Mouse (Mus musculus): ENCODE measurements around the gene Serpinb6a. TPM values are rescaled to one million over a fixed set of nuclear protein-coding genes. Genes with fewer than 3 reads are reported as not detected.

Serpinb6a gene
- total RNA-seq, 2 experiments from 2014 or later, result 39.9 to 41.1 TPM

GRCm38 (mm10) chr13:33930912-33931311 is 71.7 kb downstream of the Serpinb6a start:
- ATAC-seq (replicated peaks; ENCODE audit: low FRiP score, poor library complexity, severe bottlenecking), result no peak

GRCm38 (mm10) chr13:33930281-33930680 is 72.3 kb downstream of the Serpinb6a start:
- no peak for ATAC-seq (replicated peaks; ENCODE audit: low FRiP score, poor library complexity, severe bottlenecking)

- no peak for ATAC-seq (replicated peaks; ENCODE audit: low FRiP score, poor library complexity, severe bottlenecking)
These were observed 80.9 kb downstream of the Serpinb6a start for GRCm38 (mm10) chr13:33921699-33922098.

GRCm38 (mm10) chr13:33921041-33921440 is 81.6 kb downstream of the Serpinb6a start:
- ATAC-seq (replicated peaks; ENCODE audit: low FRiP score, poor library complexity, severe bottlenecking), result no peak

GRCm38 (mm10) chr13:33906821-33907220 is 95.8 kb downstream of the Serpinb6a start:
- no peak for ATAC-seq (replicated peaks; ENCODE audit: low FRiP score, poor library complexity, severe bottlenecking)

GRCm38 (mm10) chr13:33905176-33905954 is 97.2 kb downstream of the Serpinb6a start, which contains the start of gene Serpinb6c:
Gene Serpinb6c, minus strand, starts transcription at chr13:33905708.
- no peak for ATAC-seq (replicated peaks; ENCODE audit: low FRiP score, poor library complexity, severe bottlenecking)

- ATAC-seq (replicated peaks; ENCODE audit: low FRiP score, poor library complexity, severe bottlenecking), result no peak
These were observed 99.3 kb downstream of the Serpinb6a start for GRCm38 (mm10) chr13:33903290-33903689.

GRCm38 (mm10) chr13:33894207-33894606 is 108.4 kb downstream of the Serpinb6a start:
- ATAC-seq (replicated peaks; ENCODE audit: low FRiP score, poor library complexity, severe bottlenecking), result no peak

Other genes with a start within 250 kb of the Serpinb6a start
- gene Serpinb6e, start 159.4 kb downstream of the Serpinb6a start, total RNA-seq (2015; ENCODE audit: low replicate concordance), result not detected in 2 replicates
- not detected in 2 replicates for gene Serpinb6e, start 159.4 kb downstream of the Serpinb6a start, total RNA-seq (2017; ENCODE audit: low replicate concordance)
- not detected in 2 replicates for gene Serpinb6c, start 97.1 kb downstream of the Serpinb6a start, total RNA-seq (2015; ENCODE audit: low replicate concordance)
- gene Serpinb6c, start 97.1 kb downstream of the Serpinb6a start, total RNA-seq (2017; ENCODE audit: low replicate concordance), result not detected in 2 replicates
- 7.2 and 34.0 TPM in 2 replicates for gene Nqo2, start 38.1 kb downstream of the Serpinb6a start, total RNA-seq (2015; ENCODE audit: low replicate concordance)
- 1.1 and 4.1 TPM in 2 replicates for gene Nqo2, start 38.1 kb downstream of the Serpinb6a start, total RNA-seq (2017; ENCODE audit: low replicate concordance)
- 27.0 and 37.7 TPM in 2 replicates for gene Ripk1, start 431 bp downstream of the Serpinb6a start, total RNA-seq (2015; ENCODE audit: low replicate concordance)
- 7.3 and 24.8 TPM in 2 replicates for gene Ripk1, start 431 bp downstream of the Serpinb6a start, total RNA-seq (2017; ENCODE audit: low replicate concordance)
- gene Bphl, start 34.8 kb upstream of the Serpinb6a start, total RNA-seq (2015; ENCODE audit: low replicate concordance), result 25.6 and 27.4 TPM in 2 replicates
- gene Bphl, start 34.8 kb upstream of the Serpinb6a start, total RNA-seq (2017; ENCODE audit: low replicate concordance), result 2.7 and 4.7 TPM in 2 replicates
- gene Tubb2a, start 75.2 kb upstream of the Serpinb6a start, total RNA-seq (2015; ENCODE audit: low replicate concordance), result 27.7 and 29.6 TPM in 2 replicates
- gene Tubb2a, start 75.2 kb upstream of the Serpinb6a start, total RNA-seq (2017; ENCODE audit: low replicate concordance), result 27.4 and 38.5 TPM in 2 replicates
- gene Tubb2b, start 127.7 kb upstream of the Serpinb6a start, total RNA-seq (2015; ENCODE audit: low replicate concordance), result not detected in 2 replicates
- 1.4 TPM in 1 of 2 replicates, not detected in the other for gene Tubb2b, start 127.7 kb upstream of the Serpinb6a start, total RNA-seq (2017; ENCODE audit: low replicate concordance)
- gene Psmg4, start 160.2 kb upstream of the Serpinb6a start, total RNA-seq (2015; ENCODE audit: low replicate concordance), result 3.8 and 10.5 TPM in 2 replicates
- gene Psmg4, start 160.2 kb upstream of the Serpinb6a start, total RNA-seq (2017; ENCODE audit: low replicate concordance), result 4.4 and 36.2 TPM in 2 replicates